In genomic region chr2:167156118-167156715, GRCm38 (mm10) we compare ENCODE assay signal across 11 mouse cellular contexts. TPM values are rescaled to one million over a fixed set of nuclear protein-coding genes. Genes with fewer than 3 reads are reported as not detected.
DNase-seq lines count a peak whose midpoint lies in the region; ATAC-seq and TF ChIP-seq lines count a peak whose summit lies in the region.
"Had no signal": no experiment of that assay in that cellular context is flagged by ENCODE, and none has a peak within 500 bp of the region (broad histone marks: within the 10 kb centered on the region; RNA-seq: fewer than 3 reads in every experiment).

No protein-coding gene starts in this region.

- no peaks in the 10 kb centered on the region for H3K27me3 ChIP-seq in hindbrain, embryonic 15.5 days
- H3K27me3 ChIP-seq in hindbrain, embryonic 11.5 days (ENCODE audit: control insufficient read depth, insufficient read depth, low read length) = no peaks in the 10 kb centered on the region
- H3K27me3 ChIP-seq in testis, adult 2 months (ENCODE audit: control insufficient read depth, insufficient read depth, low read length) = no peaks in the 10 kb centered on the region
- no peaks in the 10 kb centered on the region for H3K27me3 ChIP-seq in midbrain, embryonic 14.5 days (ENCODE audit: control insufficient read depth, insufficient read depth, low read length)
- H3K27me3 ChIP-seq: limb, embryonic 15.5 days; lung, embryonic 15.5 days had no signal

- H3K4me3 ChIP-seq in hindbrain, embryonic 15.5 days = no peak overlapping the region
- H3K4me3 ChIP-seq in hindbrain, embryonic 11.5 days (ENCODE audit: low read depth, low read length) = no peak overlapping the region
- H3K4me3 ChIP-seq in testis, adult 2 months (ENCODE audit: control insufficient read depth, low read depth, low read length) = no peak overlapping the region
- no peak overlapping the region for H3K4me3 ChIP-seq in midbrain, embryonic 14.5 days (replicated peaks; ENCODE audit: low read depth, low read length)
- H3K4me3 ChIP-seq: limb, embryonic 15.5 days; lung, embryonic 15.5 days had no signal

- H3K27ac ChIP-seq in hindbrain, embryonic 15.5 days (replicated peaks) = no peak overlapping the region
- no peak overlapping the region for H3K27ac ChIP-seq in hindbrain, embryonic 11.5 days (ENCODE audit: low read depth, low read length)
- peak overlapping the region; percentile 30 for H3K27ac ChIP-seq in testis, adult 2 months (ENCODE audit: control insufficient read depth, insufficient read depth, low read depth, low read length)
- 0 out of 2 replicates have a peak overlapping the region, but pooled peaks have one; percentile 57 for H3K27ac ChIP-seq in midbrain, embryonic 14.5 days (replicated peaks; ENCODE audit: low read depth, low read length)
- H3K27ac ChIP-seq: limb, embryonic 15.5 days; lung, embryonic 15.5 days had no signal

- no peak for DNase-seq in hindbrain, embryonic 11.5 days (ENCODE audit: low spot score)
- no peak for DNase-seq in testis, postnatal 14 days (ENCODE audit: low spot score)
- no peak for DNase-seq in midbrain, embryonic 14.5 days
- DNase-seq in thymus, postnatal 4 days = no peak
- DNase-seq in Muller cell, postnatal 12 days (ENCODE audit: inconsistent ontology term) = no peak
- DNase-seq in cerebellum, adult 9-10 months = no peak
- DNase-seq: adrenal gland, postnatal 10 days had no signal

- H3K9ac ChIP-seq in hindbrain, embryonic 15.5 days = no peak overlapping the region
- no peak overlapping the region for H3K9ac ChIP-seq in hindbrain, embryonic 11.5 days (ENCODE audit: low read depth, low read length)
- no peak overlapping the region for H3K9ac ChIP-seq in midbrain, embryonic 14.5 days (replicated peaks; ENCODE audit: low read length)
- H3K9ac ChIP-seq: limb, embryonic 15.5 days; lung, embryonic 15.5 days had no signal

- peaks cover 13% of the 10 kb centered on the region for H3K4me1 ChIP-seq in hindbrain, embryonic 15.5 days (replicated peaks)
- H3K4me1 ChIP-seq in hindbrain, embryonic 11.5 days (replicated peaks; ENCODE audit: control insufficient read depth, insufficient read depth, low read length) = 0 out of 2 replicates have a peak, but pooled peaks cover 3% of the 10 kb centered on the region
- peaks cover 12% of the 10 kb centered on the region for H3K4me1 ChIP-seq in testis, adult 2 months (ENCODE audit: control insufficient read depth, insufficient read depth, low read length)
- H3K4me1 ChIP-seq in midbrain, embryonic 14.5 days (ENCODE audit: control insufficient read depth, insufficient read depth, low read length) = peaks cover 13% of the 10 kb centered on the region; the same call in 1 of the 2 replicates

- 27% methylated on average over 9 of the region's 9 CpGs for WGBS in hindbrain, embryonic 15.5 days
- WGBS in hindbrain, embryonic 11.5 days = 39% methylated on average over 9 of the region's 9 CpGs
- WGBS in midbrain, embryonic 14.5 days = 34% methylated on average over 9 of the region's 9 CpGs

- no peak for TF ChIP-seq CTCF in testis, adult 2 months (IDR thresholded peaks at IDR 0.05; ENCODE audit: control insufficient read depth, insufficient read depth, insufficient replicate concordance, low read depth, low read length)

- TF ChIP-seq POLR2A in testis, adult 2 months (IDR thresholded peaks at IDR 0.05; ENCODE audit: control insufficient read depth, low read depth, low read length) = no peak

- ATAC-seq in hindbrain, embryonic 15.5 days (ENCODE audit: low FRiP score, low read depth) = peak; percentile 24; the same call in 1 of the 2 replicates
- no peak for ATAC-seq in hindbrain, embryonic 11.5 days (ENCODE audit: low FRiP score)
- no peak for ATAC-seq in midbrain, embryonic 14.5 days (ENCODE audit: low FRiP score, low TSS enrichment)

- no peaks in the 10 kb centered on the region for H3K9me3 ChIP-seq in hindbrain, embryonic 15.5 days
- no peaks in the 10 kb centered on the region for H3K9me3 ChIP-seq in hindbrain, embryonic 11.5 days (ENCODE audit: control insufficient read depth, low read length)
- peaks cover 3% of the 10 kb centered on the region; the same call in 1 of the 2 replicates for H3K9me3 ChIP-seq in midbrain, embryonic 14.5 days (ENCODE audit: control insufficient read depth, low read length)
- H3K9me3 ChIP-seq: limb, embryonic 15.5 days; lung, embryonic 15.5 days had no signal

- no peak overlapping the region for H3K4me2 ChIP-seq in hindbrain, embryonic 15.5 days
- H3K4me2 ChIP-seq in hindbrain, embryonic 11.5 days (replicated peaks; ENCODE audit: low read depth, low read length) = no peak overlapping the region
- no peak overlapping the region for H3K4me2 ChIP-seq in midbrain, embryonic 14.5 days (ENCODE audit: low read length)
- H3K4me2 ChIP-seq: limb, embryonic 15.5 days; lung, embryonic 15.5 days had no signal

- peaks cover 2% of the 10 kb centered on the region; the same call in 1 of the 2 replicates for H3K36me3 ChIP-seq in hindbrain, embryonic 15.5 days
- H3K36me3 ChIP-seq in hindbrain, embryonic 11.5 days (ENCODE audit: control insufficient read depth, insufficient read depth, low read length) = no peaks in the 10 kb centered on the region
- H3K36me3 ChIP-seq in testis, adult 2 months (ENCODE audit: control insufficient read depth, insufficient read depth, low read length) = no peaks in the 10 kb centered on the region
- H3K36me3 ChIP-seq in midbrain, embryonic 14.5 days (ENCODE audit: control insufficient read depth, insufficient read depth, low read length) = no peaks in the 10 kb centered on the region
- H3K36me3 ChIP-seq: limb, embryonic 15.5 days; lung, embryonic 15.5 days had no signal

RNA-seq across cellular contexts. Expression of gene Kcnb1, which starts 33.7 kb away (rescaled TPM):
- 3.4 and 3.8 TPM in 2 replicates for polyA plus RNA-seq in hindbrain, embryonic 15.5 days (2015; fragmentation: Nextera tagmentation; extraction: Ambion mirVana)
- 0.66 and 0.69 TPM in 2 replicates for polyA plus RNA-seq in hindbrain, embryonic 11.5 days (2014; fragmentation: Nextera tagmentation; extraction: Ambion mirVana)
- 2.8 and 3.1 TPM in 2 replicates for polyA plus RNA-seq in testis, adult 2 months (2012; rRNA removed)
- polyA plus RNA-seq in midbrain, embryonic 14.5 days (2014; fragmentation: Nextera tagmentation; extraction: Ambion mirVana) = 3.1 and 5.2 TPM in 2 replicates

Comparison
In these comparisons a context has a peak if more than half of its experiments do, and no peak if none do; other contexts are left out.
1. H3K27ac ChIP-seq: peak in testis, adult 2 months (single experiment) and midbrain, embryonic 14.5 days (single experiment); none in hindbrain, embryonic 15.5 days (single experiment) and hindbrain, embryonic 11.5 days (single experiment).